Mouse (Mus musculus) G1E (cell line): ENCODE measurements around the gene Kpna1.

Source experiments
- CTCF ChIP-seq: IDR thresholded peaks from 2 replicates; pipeline ENCODE4 v1.5.1; 2012; ENCODE audit warnings: low read depth, low read length, inconsistent platforms, mixed read lengths
- GATA1 ChIP-seq: IDR thresholded peaks from 2 replicates; pipeline ENCODE4 v1.6.1; 2012; ENCODE audit warnings: borderline replicate concordance, low read length, inconsistent platforms, mixed read lengths
- TAL1 ChIP-seq: conservative IDR thresholded peaks from 2 replicates; pipeline ENCODE4 v1.6.1; 2012; ENCODE audit warnings: low read depth, low read length, inconsistent platforms, mixed read lengths

GRCm38 (mm10) chr16:36008396-36008795 lies 29.8 kb downstream of the Kpna1 start:
- TF ChIP-seq CTCF: no peak
- TF ChIP-seq TAL1: no peak
- no peak for TF ChIP-seq GATA1
